Mouse (Mus musculus) lung, adult 2 months (tissue): Measurements from ENCODE around the gene Slc4a4.

Experiments used
- CTCF ChIP-seq: fragments of 200-500 bp; IDR thresholded peaks from 2 replicates; pipeline ENCODE4 v1.5.1; 2011; ENCODE audit warnings: mild to moderate bottlenecking, low read length, control low read depth; ENCODE audit not compliant: insufficient read depth
- POLR2A ChIP-seq: fragments of 200-500 bp; IDR thresholded peaks from 2 replicates; pipeline ENCODE4 v1.6.1; 2011; ENCODE audit warnings: low read depth, mild to moderate bottlenecking, control low read depth, low read length, borderline replicate concordance; ENCODE audit errors: extremely low read depth

DNA sequence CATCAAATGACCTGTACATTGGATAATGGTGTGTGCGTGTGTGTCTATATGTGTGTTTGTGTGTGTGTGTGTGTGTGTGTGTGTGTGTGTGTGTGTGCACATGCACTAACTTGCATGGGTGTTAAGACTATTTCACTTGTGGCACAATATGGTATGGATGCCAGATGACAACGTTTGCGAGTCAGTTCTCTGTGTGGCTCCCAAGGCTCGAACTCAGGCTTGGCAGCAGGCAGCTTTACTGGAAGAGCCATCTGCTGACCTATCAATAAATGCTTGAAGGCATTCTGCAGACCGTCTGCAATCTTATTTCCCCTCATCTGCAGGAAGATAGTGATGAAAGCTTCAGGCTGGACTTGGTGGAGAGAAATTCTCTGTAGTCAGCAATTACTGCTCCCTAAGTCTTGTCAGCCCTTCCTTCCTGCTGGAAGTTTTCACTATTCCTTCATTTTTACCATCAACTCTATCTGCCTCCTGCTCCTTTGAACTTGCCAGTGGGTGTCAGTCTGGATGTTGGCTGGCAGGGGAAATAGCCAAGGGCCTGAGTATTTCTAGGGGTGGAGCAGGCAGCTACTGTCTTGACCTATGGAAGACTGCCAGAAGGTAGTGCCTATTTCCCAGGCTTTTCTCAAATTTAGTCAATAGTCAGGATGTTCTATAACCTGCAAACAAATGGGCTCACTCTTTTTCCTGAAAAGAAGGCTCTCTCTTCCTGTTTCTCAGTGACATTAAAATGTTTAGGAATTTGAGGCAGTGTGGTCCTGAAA is 73.9 kb downstream of the Slc4a4 start:
- TF ChIP-seq CTCF, result no peak
- TF ChIP-seq POLR2A, result no peak
